Mouse (Mus musculus) adrenal gland, postnatal 25 days (tissue): ENCODE data around the gene Sry. TPM values are rescaled to one million over a fixed set of nuclear protein-coding genes. Genes with fewer than 3 reads are reported as not detected.

ENCODE experiments used
- DNase-seq: peaks from one replicate; pipeline ENCODE4 v3.0.0; 2021; ENCODE audit warnings: mixed read lengths
- long read RNA-seq: library from polyadenylated mRNA; stranded (forward); transcript quantifications from one replicate; pipeline ENCODE4 v2.0.0, GENCODE M21; 2021
- total RNA-seq: library from RNA; stranded (reverse); gene quantifications from 2 replicates; pipeline ENCODE4 v1.2.3, GENCODE M21; 2021

Gene Sry
- total RNA-seq = not detected in 2 replicates
- long read RNA-seq = 0 reads

GRCm38 (mm10) chrY:2663558-2663957 lies at the start of gene Sry:
Gene Sry, minus strand, starts transcription at chrY:2663658.
- no peak for DNase-seq

Other genes starting within 250 kb of the Sry start
- gene H2al2c, start 64.6 kb downstream of the Sry start, total RNA-seq = not detected in 2 replicates
- gene H2al2b, start 57.0 kb upstream of the Sry start, total RNA-seq = not detected in 2 replicates
- not detected in 2 replicates for gene Gm4064, start 132.5 kb upstream of the Sry start, total RNA-seq
- gene Rbmy, start 167.0 kb upstream of the Sry start, total RNA-seq = not detected in 2 replicates
- gene Gm10256, start 167.0 kb upstream of the Sry start, total RNA-seq = not detected in 2 replicates
- gene Gm10352, start 237.3 kb upstream of the Sry start, total RNA-seq = not detected in 2 replicates